Mouse (Mus musculus) testis, adult 2 months (tissue): Measurements from ENCODE around the gene Hacl1.

Experiments
- CTCF ChIP-seq: fragments of 200-500 bp; IDR thresholded peaks from 2 replicates; pipeline ENCODE4 v1.5.1; 2012; ENCODE audit warnings: low read depth, mild to moderate bottlenecking, inconsistent platforms, low read length, moderate library complexity; ENCODE audit not compliant: control insufficient read depth, insufficient read depth, insufficient replicate concordance
- POLR2A ChIP-seq: fragments of 200-500 bp; IDR thresholded peaks from 2 replicates; pipeline ENCODE4 v1.6.1; 2012; ENCODE audit warnings: low read depth, mild to moderate bottlenecking, inconsistent platforms, low read length, moderate library complexity; ENCODE audit not compliant: control insufficient read depth

DNA sequence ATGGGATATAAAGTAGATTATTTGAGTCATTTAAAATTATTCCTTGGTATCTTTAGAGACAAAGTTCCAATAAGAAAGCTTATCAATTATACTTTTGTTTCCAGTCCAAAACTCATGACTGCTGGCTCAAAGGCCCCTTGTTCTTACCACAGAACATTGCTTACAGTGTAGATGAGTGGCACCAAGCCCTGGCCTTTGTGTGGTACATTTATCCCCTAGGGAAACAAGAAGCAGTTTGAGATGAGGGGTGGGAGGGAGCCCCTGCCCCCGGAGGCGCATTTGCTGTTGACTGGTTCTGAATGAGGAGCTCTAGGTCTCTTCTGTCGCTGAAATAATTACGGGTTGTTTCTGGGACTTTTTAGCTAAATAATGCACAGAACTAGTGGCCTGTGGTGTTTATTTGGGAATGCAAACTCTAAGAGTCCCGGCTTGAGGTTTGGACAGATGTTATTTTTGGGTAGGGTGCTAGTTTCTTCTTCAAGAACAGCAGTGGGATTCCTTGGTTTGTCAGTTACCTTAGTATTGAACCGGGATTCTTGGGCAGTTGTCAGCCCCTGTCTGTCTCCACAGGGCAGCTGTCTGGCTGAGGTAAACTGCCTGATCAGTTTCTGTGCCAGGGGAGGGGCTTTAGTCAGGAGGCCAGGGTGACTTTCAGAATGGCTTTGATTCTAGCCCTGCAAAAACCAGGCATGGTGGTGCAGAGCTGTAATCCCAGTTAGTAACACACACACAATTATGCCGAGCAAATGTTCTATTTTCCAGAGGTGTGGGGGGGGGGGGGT, 19.4 kb upstream of the Hacl1 start:
- TF ChIP-seq CTCF: no peak
- TF ChIP-seq POLR2A: no peak
